Mouse (Mus musculus) liver, embryonic 14.5 days (tissue): ENCODE results near the gene Frmpd1. TPM values are rescaled to one million over a fixed set of nuclear protein-coding genes. Genes with fewer than 3 reads are reported as not detected.

Experiments used
- ATAC-seq: fragments of 200-750 bp; cut with Nextera tagmentation; 2 replicates; pipeline ENCODE4 v1.8.0; 2017; ENCODE audit warnings: moderate number of reproducible peaks, mild to moderate bottlenecking, moderate library complexity; ENCODE audit not compliant: insufficient read depth
- DNase-seq, 3 experiments: peaks; one replicate each; pipeline ENCODE4 v3.0.0-alpha.2; 2012 to 2013; ENCODE audit warnings: low read depth in 3 of 3, low spot score in 3 of 3
- H3K27ac ChIP-seq: fragments of 300-500 bp; sonication (generic); 2 replicates; pipeline ENCODE4 v1.5.1; 2014; ENCODE audit warnings: moderate library complexity, mild to moderate bottlenecking, control low read depth, inconsistent platforms
- H3K27me3 ChIP-seq: fragments of 300-500 bp; sonication (generic); 2 replicates; pipeline ENCODE4 v1.6.1; 2014; ENCODE audit warnings: mild to moderate bottlenecking, low read length, moderate library complexity; ENCODE audit not compliant: control insufficient read depth, insufficient read depth
- H3K36me3 ChIP-seq: fragments of 300-500 bp; sonication (generic); replicated peaks from 2 replicates; pipeline ENCODE4 v1.6.1; 2014; ENCODE audit warnings: low read depth; ENCODE audit not compliant: control insufficient read depth, insufficient read depth
- H3K4me1 ChIP-seq, 2 experiments: fragments of 200-500 bp in 1 of 2; fragments of 300-500 bp in 1 of 2; sonication (generic) in 1 of 2; replicated peaks; 2 replicates each; pipeline ENCODE4 v1.6.1; 2012 to 2014; ENCODE audit warnings: antibody characterized with exemption in 1 of 2, inconsistent platforms in 1 of 2, low read length in 1 of 2; ENCODE audit not compliant: control insufficient read depth in 2 of 2, insufficient read depth in 2 of 2
- H3K4me2 ChIP-seq: fragments of 300-500 bp; sonication (generic); 2 replicates; pipeline ENCODE4 v1.6.1; 2014; ENCODE audit warnings: low read depth, mild to moderate bottlenecking, control low read depth, moderate library complexity
- H3K4me3 ChIP-seq, 2 experiments: fragments of 200-500 bp in 1 of 2; fragments of 300-500 bp in 1 of 2; sonication (generic) in 1 of 2; 2 replicates each; pipeline ENCODE4 v1.5.1; 2012 to 2014; ENCODE audit warnings: low read depth in 2 of 2, low read length in 2 of 2, mild to moderate bottlenecking in 2 of 2, control low read depth in 1 of 2, inconsistent platforms in 1 of 2, moderate library complexity in 1 of 2; ENCODE audit not compliant: insufficient read depth in 1 of 2
- H3K9ac ChIP-seq: fragments of 300-500 bp; sonication (generic); replicated peaks from 2 replicates; pipeline ENCODE4 v1.6.1; 2014; ENCODE audit warnings: mild to moderate bottlenecking, control low read depth, moderate library complexity
- H3K9me3 ChIP-seq: fragments of 300-500 bp; sonication (generic); 2 replicates; pipeline ENCODE4 v1.6.1; 2016; ENCODE audit warnings: low read length, mixed read lengths; ENCODE audit not compliant: control insufficient read depth
- CTCF ChIP-seq: IDR thresholded peaks from 2 replicates; pipeline ENCODE4 v1.5.1; 2016; ENCODE audit warnings: antibody characterized with exemption, low read depth, control low read depth
- EP300 ChIP-seq: IDR thresholded peaks from 2 replicates; pipeline ENCODE4 v1.6.1; 2016; ENCODE audit warnings: antibody characterized with exemption, low read depth
- WGBS: fragments of 180-500 bp; shearing (Covaris S2); extraction: QIAGEN DNeasy Blood & Tissue Kit; methylation state at CpG from one replicate; pipeline ENCODE4 v1.1.7; 2014; ENCODE audit not compliant: insufficient replicate concordance; 5-methylcytosine and 5-hydroxymethylcytosine counted together
- polyA plus RNA-seq, 2 experiments: library from polyadenylated mRNA; depleted of rRNA in 1 of 2; stranded (reverse) in 1 of 2; unstranded in 1 of 2; fragments of >200 nt; fragmentation: Nextera tagmentation in 1 of 2; extraction: Ambion mirVana in 1 of 2; gene quantifications; 2 replicates each; pipeline versions ENCODE4 v1.2.1 to v1.2.3; 2012 to 2014

Frmpd1 gene
- polyA plus RNA-seq, 2 experiments: 0.16 to 0.28 TPM

- H3K4me1 ChIP-seq: no peaks in the 10 kb centered on the region
- WGBS: 34% methylated on average over 3 of the region's 3 CpGs
- ATAC-seq (no peak), DNase-seq (no peak)
- TF ChIP-seq EP300: no peak
- no peak for TF ChIP-seq CTCF
- H3K4me3 ChIP-seq: no peak overlapping the region
- H3K27me3 ChIP-seq: no peaks in the 10 kb centered on the region
- no peak overlapping the region for H3K9ac ChIP-seq
- H3K4me2 ChIP-seq: no peak overlapping the region
- H3K9me3 ChIP-seq: no peaks in the 10 kb centered on the region
- no peak overlapping the region for H3K27ac ChIP-seq
- H3K36me3 ChIP-seq: no peaks in the 10 kb centered on the region
Measured at GRCm38 (mm10) chr4:45332466-45332865, 147.8 kb downstream of the Frmpd1 start.

Other genes with a start within 250 kb of the Frmpd1 start
- 47.5 and 50.1 TPM in 2 replicates for gene Grhpr, start 203.5 kb upstream of the Frmpd1 start, polyA plus RNA-seq (2012; rRNA removed)
- gene Grhpr, start 203.5 kb upstream of the Frmpd1 start, polyA plus RNA-seq (2014; fragmentation: Nextera tagmentation; extraction: Ambion mirVana): 75.7 and 75.9 TPM in 2 replicates
- 3.3 and 3.5 TPM in 2 replicates for gene Zbtb5, start 172.5 kb upstream of the Frmpd1 start, polyA plus RNA-seq (2012; rRNA removed)
- gene Zbtb5, start 172.5 kb upstream of the Frmpd1 start, polyA plus RNA-seq (2014; fragmentation: Nextera tagmentation; extraction: Ambion mirVana): 4.5 and 6.2 TPM in 2 replicates
- 4.2 and 7.8 TPM in 2 replicates for gene Polr1e, start 166.3 kb upstream of the Frmpd1 start, polyA plus RNA-seq (2012; rRNA removed)
- gene Polr1e, start 166.3 kb upstream of the Frmpd1 start, polyA plus RNA-seq (2014; fragmentation: Nextera tagmentation; extraction: Ambion mirVana): 15.5 and 18.9 TPM in 2 replicates
- gene Fbxo10, start 100.3 kb upstream of the Frmpd1 start, polyA plus RNA-seq (2012; rRNA removed): 3.5 and 4.3 TPM in 2 replicates
- gene Fbxo10, start 100.3 kb upstream of the Frmpd1 start, polyA plus RNA-seq (2014; fragmentation: Nextera tagmentation; extraction: Ambion mirVana): 2.4 and 3.4 TPM in 2 replicates
- 126 and 145 TPM in 2 replicates for gene Tomm5, start 76.8 kb upstream of the Frmpd1 start, polyA plus RNA-seq (2012; rRNA removed)
- 209 and 213 TPM in 2 replicates for gene Tomm5, start 76.8 kb upstream of the Frmpd1 start, polyA plus RNA-seq (2014; fragmentation: Nextera tagmentation; extraction: Ambion mirVana)
- 1.3 and 2.5 TPM in 2 replicates for gene Trmt10b, start 112.3 kb downstream of the Frmpd1 start, polyA plus RNA-seq (2012; rRNA removed)
- gene Trmt10b, start 112.3 kb downstream of the Frmpd1 start, polyA plus RNA-seq (2014; fragmentation: Nextera tagmentation; extraction: Ambion mirVana): 4.8 and 5.7 TPM in 2 replicates
- gene Dcaf10, start 157.2 kb downstream of the Frmpd1 start, polyA plus RNA-seq (2012; rRNA removed): 4.0 TPM in 2 replicates
- gene Dcaf10, start 157.2 kb downstream of the Frmpd1 start, polyA plus RNA-seq (2014; fragmentation: Nextera tagmentation; extraction: Ambion mirVana): 6.8 and 7.9 TPM in 2 replicates
- gene Exosc3, start 157.9 kb downstream of the Frmpd1 start, polyA plus RNA-seq (2012; rRNA removed): 22.9 and 31.6 TPM in 2 replicates
- 57.2 and 59.7 TPM in 2 replicates for gene Exosc3, start 157.9 kb downstream of the Frmpd1 start, polyA plus RNA-seq (2014; fragmentation: Nextera tagmentation; extraction: Ambion mirVana)
- 54.1 and 65.5 TPM in 2 replicates for gene Slc25a51, start 223.9 kb downstream of the Frmpd1 start, polyA plus RNA-seq (2012; rRNA removed)
- 53.4 and 58.3 TPM in 2 replicates for gene Slc25a51, start 223.9 kb downstream of the Frmpd1 start, polyA plus RNA-seq (2014; fragmentation: Nextera tagmentation; extraction: Ambion mirVana)